Mouse (Mus musculus) testis, adult 2 months (tissue): Measurements from ENCODE around the gene St6galnac4. TPM values are rescaled to one million over a fixed set of nuclear protein-coding genes. Genes with fewer than 3 reads are reported as not detected.

Source experiments
- H3K27ac ChIP-seq: fragments of 200-500 bp; 2 replicates; pipeline ENCODE4 v1.5.1; 2012; ENCODE audit warnings: low read depth, low read length; ENCODE audit not compliant: control insufficient read depth, insufficient read depth
- H3K27me3 ChIP-seq: fragments of 200-500 bp; 2 replicates; pipeline ENCODE4 v1.6.1; 2012; ENCODE audit warnings: mild to moderate bottlenecking, low read length, moderate library complexity; ENCODE audit not compliant: control insufficient read depth, insufficient read depth
- H3K36me3 ChIP-seq: fragments of 200-500 bp; 2 replicates; pipeline ENCODE4 v1.6.1; 2012; ENCODE audit warnings: mild to moderate bottlenecking, low read length; ENCODE audit not compliant: control insufficient read depth, insufficient read depth
- H3K4me1 ChIP-seq: fragments of 200-500 bp; 2 replicates; pipeline ENCODE4 v1.6.1; 2012; ENCODE audit warnings: low read length; ENCODE audit not compliant: control insufficient read depth, insufficient read depth
- H3K4me3 ChIP-seq: fragments of 200-500 bp; 2 replicates; pipeline ENCODE4 v1.5.1; 2012; ENCODE audit warnings: low read depth, mild to moderate bottlenecking, low read length, moderate library complexity, mixed read lengths; ENCODE audit not compliant: control insufficient read depth
- CTCF ChIP-seq: fragments of 200-500 bp; IDR thresholded peaks from 2 replicates; pipeline ENCODE4 v1.5.1; 2012; ENCODE audit warnings: low read depth, mild to moderate bottlenecking, inconsistent platforms, low read length, moderate library complexity; ENCODE audit not compliant: control insufficient read depth, insufficient read depth, insufficient replicate concordance
- POLR2A ChIP-seq: fragments of 200-500 bp; IDR thresholded peaks from 2 replicates; pipeline ENCODE4 v1.6.1; 2012; ENCODE audit warnings: low read depth, mild to moderate bottlenecking, inconsistent platforms, low read length, moderate library complexity; ENCODE audit not compliant: control insufficient read depth
- polyA plus RNA-seq: library from polyadenylated mRNA; depleted of rRNA; stranded (reverse); fragments of >200 nt; gene quantifications from 2 replicates; pipeline ENCODE4 v1.2.3, GENCODE M21; 2012

St6galnac4 gene
- polyA plus RNA-seq, 1 experiment: 1.4 TPM

DNA sequence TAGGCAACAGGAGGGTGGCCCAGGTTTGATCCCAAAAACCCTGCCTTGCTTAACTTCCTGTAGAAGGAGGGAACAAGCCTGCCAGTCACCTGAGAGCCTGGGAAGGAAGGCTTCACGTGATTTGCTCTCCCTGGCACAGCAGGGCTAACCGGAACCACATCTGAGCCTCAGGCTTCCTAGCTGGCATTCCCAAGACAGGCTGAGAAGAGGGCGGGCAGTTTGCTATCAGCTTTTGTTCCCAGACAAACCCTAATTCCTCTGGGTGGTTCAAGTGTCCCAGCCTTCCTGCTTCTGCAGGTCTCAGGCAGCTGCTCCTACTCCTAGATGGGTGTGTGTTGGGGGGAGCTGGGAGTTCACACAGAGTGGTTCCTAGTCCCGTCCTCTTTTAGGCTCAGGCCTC, 31.4 kb upstream of the St6galnac4 start:
- TF ChIP-seq POLR2A (no peak), CTCF (no peak)
- Histone ChIP-seq H3K36me3 (no peaks in the 10 kb centered on the region), H3K27ac (no peak overlapping the region), H3K4me3 (no peak overlapping the region), H3K4me1 (no peaks in the 10 kb centered on the region), H3K27me3 (no peaks in the 10 kb centered on the region)

DNA sequence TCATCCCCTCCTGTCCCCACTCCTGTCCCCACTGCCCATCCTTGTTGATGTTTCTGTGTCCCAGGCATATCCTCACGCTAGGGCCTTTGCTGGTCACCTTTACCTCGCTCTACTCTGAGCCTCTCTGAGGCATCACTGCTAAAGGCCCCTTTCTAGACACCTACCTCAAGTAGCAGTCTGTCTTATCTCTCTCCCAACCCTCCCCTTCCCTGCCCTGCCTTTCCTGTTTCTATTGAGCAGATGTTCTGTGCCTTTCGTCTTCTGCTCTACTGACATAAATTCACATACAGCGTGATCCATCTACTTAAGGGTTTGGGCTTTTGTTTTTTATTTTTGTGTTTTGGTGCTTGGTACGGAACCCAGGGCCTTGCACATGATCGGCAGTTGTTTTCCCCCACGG, 30.9 kb upstream of the St6galnac4 start:
- no peaks in the 10 kb centered on the region for H3K27me3 ChIP-seq
- no peaks in the 10 kb centered on the region for H3K4me1 ChIP-seq
- TF ChIP-seq POLR2A: no peak
- H3K27ac ChIP-seq: no peak overlapping the region
- H3K4me3 ChIP-seq: no peak overlapping the region
- H3K36me3 ChIP-seq: no peaks in the 10 kb centered on the region

DNA sequence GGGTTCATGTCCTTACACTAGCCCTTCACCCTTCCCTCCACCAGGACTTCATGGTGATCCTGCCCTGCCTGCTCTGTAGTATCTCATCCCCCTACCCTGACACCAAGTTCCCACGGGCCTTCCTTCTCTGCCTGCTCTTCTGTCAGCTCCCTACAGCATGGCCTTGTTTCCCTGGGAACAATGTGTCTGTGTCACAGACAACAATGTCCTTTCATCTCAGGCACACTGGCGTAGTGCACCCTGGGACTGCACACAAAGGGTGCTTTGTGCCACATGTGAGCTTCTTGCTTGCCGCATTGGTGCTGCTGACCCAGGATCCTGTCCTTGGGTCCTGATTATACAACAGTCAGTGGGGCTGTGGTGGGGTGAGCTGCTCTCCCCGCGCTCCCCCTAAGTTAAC, 27.3 kb upstream of the St6galnac4 start:
- Histone ChIP-seq H3K36me3 (no peaks in the 10 kb centered on the region), H3K27me3 (no peaks in the 10 kb centered on the region), H3K4me1 (no peaks in the 10 kb centered on the region), H3K4me3 (no peak overlapping the region), H3K27ac (peak overlapping the region; percentile 3)
- TF ChIP-seq POLR2A (no peak), CTCF (no peak)

DNA sequence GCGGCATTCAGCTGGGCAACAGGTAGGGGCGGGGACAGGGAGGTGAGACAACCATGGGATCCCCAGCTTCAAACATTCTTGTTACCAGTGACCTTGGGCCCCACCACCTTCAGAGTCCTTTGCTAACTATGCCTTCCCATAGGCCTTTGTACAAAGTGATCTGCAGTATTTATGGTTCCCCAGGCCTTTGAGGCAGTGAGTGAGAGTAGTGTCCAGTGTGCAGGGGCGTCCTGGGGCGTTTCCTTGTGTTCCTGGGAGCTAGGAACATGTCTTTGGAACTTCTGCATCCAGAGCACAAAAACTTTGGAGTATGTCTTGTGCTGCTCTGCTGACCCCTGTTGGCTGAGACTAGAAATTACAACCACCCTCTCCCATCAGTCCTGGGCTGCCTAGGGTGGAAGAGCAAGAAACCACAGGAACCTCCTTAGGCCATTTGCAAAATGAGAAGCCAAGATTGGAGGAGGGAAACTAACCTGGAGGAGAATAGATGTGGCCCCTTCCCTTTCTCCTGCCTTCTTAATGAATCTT, 20.3 kb upstream of the St6galnac4 start:
- Histone ChIP-seq H3K27ac (no peak overlapping the region), H3K27me3 (no peaks in the 10 kb centered on the region), H3K36me3 (no peaks in the 10 kb centered on the region), H3K4me3 (no peak overlapping the region), H3K4me1 (peaks cover 4% of the 10 kb centered on the region)
- no peak for TF ChIP-seq POLR2A
- peak; percentile 69; the same call in 1 of the 2 replicates for TF ChIP-seq CTCF

DNA sequence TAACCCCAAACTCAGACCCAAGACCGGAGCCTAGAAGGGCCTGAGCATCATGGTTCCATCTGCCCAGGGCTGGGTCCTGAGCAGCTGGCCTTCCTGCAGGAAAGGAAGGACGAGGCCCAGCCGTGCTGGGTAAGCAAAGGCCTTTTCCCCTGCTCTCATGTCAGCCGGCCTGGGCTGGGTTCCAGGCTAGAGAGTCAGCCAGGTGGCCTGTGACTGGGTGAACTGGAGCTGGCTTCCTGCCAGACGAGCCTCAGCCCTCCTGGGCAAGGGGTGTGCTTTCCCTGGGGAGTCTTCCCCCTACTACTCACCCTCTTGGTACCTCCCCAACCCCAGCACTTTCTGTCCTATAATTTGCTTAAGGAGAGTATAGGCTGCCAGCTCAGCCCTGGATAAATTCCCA, 18.7 kb upstream of the St6galnac4 start:
- no peak for TF ChIP-seq POLR2A
- TF ChIP-seq CTCF: no peak
- H3K4me1 ChIP-seq: peaks cover 4% of the 10 kb centered on the region
- H3K27ac ChIP-seq: no peak overlapping the region
- H3K36me3 ChIP-seq: no peaks in the 10 kb centered on the region
- no peaks in the 10 kb centered on the region for H3K27me3 ChIP-seq
- H3K4me3 ChIP-seq: no peak overlapping the region

DNA sequence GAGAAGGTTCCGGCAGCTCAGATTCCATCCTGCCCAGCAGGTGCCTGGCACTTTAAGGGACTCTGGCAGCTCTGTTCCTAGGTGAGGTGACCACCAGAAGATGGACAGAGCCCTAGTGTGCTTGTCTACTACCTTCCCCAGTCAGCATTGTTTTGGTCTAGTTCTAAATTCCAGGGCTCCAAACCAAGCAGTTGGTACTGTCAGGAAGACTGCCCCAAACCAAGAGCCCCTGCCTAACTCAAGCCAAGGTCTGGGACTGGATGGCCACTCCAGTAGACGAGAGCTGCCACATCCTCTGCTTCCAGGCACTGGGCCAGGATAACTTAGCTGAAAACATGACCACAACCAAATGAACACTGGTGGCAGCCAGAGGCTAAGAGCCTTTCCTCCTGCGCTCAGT, 18.0 kb upstream of the St6galnac4 start:
- Histone ChIP-seq H3K4me3 (no peak overlapping the region), H3K4me1 (peaks cover 4% of the 10 kb centered on the region)

DNA sequence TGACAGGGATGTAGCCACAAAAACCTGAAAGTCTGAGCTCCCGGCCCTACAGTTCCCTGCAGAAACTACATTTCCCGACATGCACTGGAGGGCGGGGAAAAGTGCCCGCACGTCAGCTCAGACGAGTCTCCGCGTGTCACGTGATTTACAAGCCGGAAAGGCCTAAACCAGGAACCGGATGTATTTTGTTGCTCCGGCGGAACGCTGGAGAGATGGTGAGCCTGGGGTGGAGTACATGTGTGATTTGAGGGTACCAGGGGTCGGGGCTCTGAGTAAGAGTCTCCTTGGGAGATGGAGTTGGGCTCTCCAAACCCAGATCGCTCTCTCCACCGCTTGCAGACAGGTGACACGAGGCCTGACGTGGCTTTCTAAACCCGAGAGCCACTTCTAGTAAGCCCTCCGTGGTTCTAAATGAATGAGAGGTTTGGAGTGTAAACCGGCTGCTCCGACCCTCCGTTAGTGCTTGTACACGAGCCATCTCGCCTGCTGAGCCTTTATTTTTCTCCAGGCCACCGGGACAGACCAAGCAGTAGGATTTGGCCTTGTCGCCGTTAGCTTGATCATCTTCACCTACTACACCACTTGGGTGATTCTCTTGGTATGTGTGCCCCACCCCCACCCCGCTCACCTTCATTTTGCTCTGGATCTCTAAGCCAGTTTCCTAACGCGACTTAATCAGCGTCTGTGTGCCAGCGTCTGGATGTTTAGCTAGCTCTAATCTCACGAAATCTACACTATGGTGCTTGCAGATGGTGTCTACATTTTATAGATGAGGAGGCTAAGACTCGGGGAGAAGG, 16.0 kb upstream of the St6galnac4 start, which contains the start of gene Dpm2:
Gene Dpm2, plus strand, starts transcription at position 161 of the 797 bp plus-strand sequence.
- peak within 1 kb of the TSS; percentile 78 for H3K4me3 ChIP-seq
- peaks cover 4% of the 10 kb centered on the region for H3K4me1 ChIP-seq
- peaks cover 2% of the 10 kb centered on the region for H3K27me3 ChIP-seq
- H3K36me3 ChIP-seq: no peaks in the 10 kb centered on the region
- peak within 1 kb of the TSS; percentile 57 for H3K27ac ChIP-seq
- TF ChIP-seq CTCF (no peak), POLR2A (peak; percentile 63)

More for the DNA sequence above, 18.0 kb upstream of the St6galnac4 start:
- H3K27me3 ChIP-seq: no peaks in the 10 kb centered on the region
- no peaks in the 10 kb centered on the region for H3K36me3 ChIP-seq
- no peak for TF ChIP-seq CTCF
- TF ChIP-seq POLR2A: no peak
- no peak overlapping the region for H3K27ac ChIP-seq

DNA sequence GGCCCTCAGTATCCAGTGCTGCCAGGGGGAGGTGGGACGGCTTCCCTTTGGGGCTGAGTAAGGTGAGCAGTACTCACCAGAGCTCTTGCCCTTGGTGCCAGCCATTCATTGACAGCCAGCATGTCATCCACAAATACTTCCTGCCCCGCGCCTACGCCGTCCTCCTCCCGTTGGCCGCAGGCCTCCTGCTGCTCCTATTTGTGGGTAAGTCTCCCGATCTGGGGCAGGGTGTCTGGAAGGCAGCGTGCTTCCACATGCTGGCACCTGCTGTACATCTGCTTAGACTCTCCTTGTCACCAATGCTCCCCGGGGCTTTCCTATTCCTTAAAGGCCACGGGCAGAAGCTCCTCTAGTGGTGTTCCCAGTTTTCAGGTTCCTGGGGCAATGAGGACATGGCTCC, 14.7 kb upstream of the St6galnac4 start:
- TF ChIP-seq POLR2A (no peak), CTCF (no peak)
- Histone ChIP-seq H3K36me3 (no peaks in the 10 kb centered on the region), H3K4me1 (peaks cover 4% of the 10 kb centered on the region), H3K27ac (no peak overlapping the region), H3K27me3 (peaks cover 2% of the 10 kb centered on the region), H3K4me3 (peak overlapping the region; percentile 49)
